Mouse (Mus musculus): ENCODE measurements at regions not wholly inside any gene's neighbourhood (a gene's known extent, or its start where the extent isn't known, plus 50 kb on each side); places are given as distances from the start of the nearest gene placed in this dataset.

DNA sequence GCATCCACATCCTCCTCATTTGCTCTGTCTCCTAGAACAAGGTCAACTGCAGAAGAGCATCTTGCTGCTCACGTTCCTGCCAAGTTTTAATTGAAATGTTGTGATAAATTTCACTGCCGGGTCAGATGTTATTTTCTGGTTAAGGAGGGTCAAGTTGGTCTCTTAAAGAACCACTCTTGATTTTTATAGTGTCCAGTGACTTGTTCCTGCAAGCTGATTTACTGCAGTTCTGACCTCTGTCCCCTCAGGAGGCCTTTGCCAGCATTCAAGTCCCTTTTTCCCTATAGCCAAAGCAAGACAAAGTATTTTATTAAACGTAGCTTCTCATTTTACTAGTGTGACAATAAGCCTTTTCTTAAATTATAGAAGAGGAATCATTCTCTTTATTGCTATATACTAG lies 567.8 kb upstream of the Itga1 start:
- TF ChIP-seq CTCF (IDR thresholded peaks at IDR 0.05; ENCODE audit: borderline replicate concordance, insufficient read depth, low read depth, low read length) (no peak), POLR2A (IDR thresholded peaks at IDR 0.05; ENCODE audit: borderline replicate concordance, insufficient read depth, low read length) (no peak)

All from cerebellum, adult 2 months (tissue).